Mouse (Mus musculus): ENCODE results near the gene Pdyn.

The Pdyn gene

DNA sequence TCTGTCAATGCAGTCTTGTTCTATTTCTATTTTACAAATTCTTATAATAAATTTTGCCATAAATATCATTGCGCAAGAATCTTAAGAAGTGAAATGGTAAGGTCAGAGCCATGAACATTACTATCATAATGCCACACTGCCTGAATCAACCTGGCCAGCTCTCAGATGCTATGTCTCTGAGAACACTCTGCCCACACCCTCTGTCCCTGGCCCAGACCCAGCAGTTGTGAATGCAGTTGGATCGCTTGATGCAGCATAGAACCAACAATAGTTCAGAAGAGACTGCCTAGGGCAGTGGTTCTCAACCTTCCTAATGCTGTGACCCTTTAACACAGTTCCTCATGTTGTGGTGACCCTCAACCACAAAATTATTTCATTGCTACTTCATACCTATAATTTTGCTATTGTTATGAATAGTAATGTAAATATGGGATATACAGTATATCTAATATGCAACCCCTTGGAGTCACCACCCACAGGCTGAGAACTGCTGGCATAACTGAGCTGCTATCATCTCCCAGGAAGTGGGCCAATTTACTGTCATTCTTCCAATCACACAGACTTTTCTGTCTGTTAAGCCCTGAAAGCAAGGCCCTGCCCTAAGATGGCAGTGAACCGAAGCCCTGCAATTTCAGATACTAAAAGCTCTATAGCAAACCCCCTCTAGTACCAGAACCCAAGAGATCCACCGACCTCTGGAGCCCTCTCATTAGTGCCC lies 45.3 kb downstream of the Pdyn start:
- no peak for DNase-seq (ENCODE audit: low spot score in 2 of 2)

DNA sequence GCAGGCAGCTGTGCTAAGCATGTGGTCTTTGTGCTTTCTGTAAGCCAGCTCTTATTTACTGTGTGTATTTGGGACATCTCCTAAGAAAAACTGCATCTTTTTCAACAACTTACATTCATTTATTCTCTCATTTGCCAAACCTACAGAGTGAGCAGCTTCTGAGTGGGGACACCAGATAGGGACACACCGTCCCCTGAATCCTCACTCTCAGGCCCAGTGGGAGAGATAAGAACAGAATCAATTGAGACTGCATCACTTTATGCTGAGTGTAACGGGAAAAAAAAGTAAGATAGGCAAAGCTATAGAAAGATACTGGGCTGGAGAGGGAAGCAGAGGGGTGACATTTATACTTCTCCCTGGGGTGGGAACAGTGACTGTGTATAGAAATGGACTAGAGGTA lies 46.0 kb downstream of the Pdyn start:
- no peak for DNase-seq (ENCODE audit: low spot score in 2 of 2)

DNA sequence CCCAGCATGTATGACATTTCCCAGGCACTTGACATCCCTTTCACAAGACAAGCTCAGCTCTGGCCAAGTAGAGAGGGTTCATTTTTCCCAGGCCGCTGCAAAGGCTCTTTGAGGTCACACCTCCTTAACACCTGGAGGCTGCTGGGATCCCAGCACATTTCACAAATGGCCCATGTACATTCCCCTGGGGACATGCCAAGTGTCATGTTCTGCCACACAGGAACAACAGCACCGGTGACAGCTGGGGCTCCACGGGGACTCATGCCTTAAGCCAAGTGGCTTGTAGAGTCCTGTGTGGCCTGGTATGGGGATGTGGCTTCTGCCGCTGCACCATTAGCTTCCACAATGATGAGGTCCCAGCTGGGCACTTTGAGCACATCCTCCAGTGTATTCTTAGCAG lies 47.0 kb downstream of the Pdyn start:
- no peak for DNase-seq (ENCODE audit: low spot score in 2 of 2)
